Mouse (Mus musculus) retina, postnatal 1 day (tissue): ENCODE measurements around the gene Defb41.
"Not testable (repeated sequence)": the region's sequence is repeated elsewhere in the genome, so short reads cannot be mapped to it uniquely, and the experiment has no call there.

Experiments
- DNase-seq: peaks from one replicate; pipeline ENCODE4 v3.0.0-alpha.2; 2012

Gene Defb41

DNA sequence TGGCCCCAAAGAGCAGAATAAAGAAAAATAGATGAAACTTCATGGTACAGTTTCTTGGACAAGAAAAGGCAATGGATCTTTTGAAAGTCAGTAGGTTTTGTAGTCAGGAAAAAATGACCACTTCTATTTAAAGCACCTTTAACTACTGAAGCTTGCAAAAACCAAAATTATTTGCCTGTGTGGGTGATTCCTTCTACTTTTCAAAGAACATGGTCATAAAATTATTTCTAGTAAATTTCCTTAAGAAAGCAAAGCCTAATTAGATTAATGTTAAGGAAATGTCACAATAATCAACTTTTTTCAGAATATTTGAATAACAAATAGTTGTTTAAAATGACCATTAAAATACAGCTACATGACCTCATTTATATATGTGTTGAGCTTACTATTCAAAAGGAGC lies at the start of gene Defb41:
Gene Defb41 (minus strand): TSS at position 101 of the 400 bp plus-strand sequence.
- DNase-seq: no peak

DNA sequence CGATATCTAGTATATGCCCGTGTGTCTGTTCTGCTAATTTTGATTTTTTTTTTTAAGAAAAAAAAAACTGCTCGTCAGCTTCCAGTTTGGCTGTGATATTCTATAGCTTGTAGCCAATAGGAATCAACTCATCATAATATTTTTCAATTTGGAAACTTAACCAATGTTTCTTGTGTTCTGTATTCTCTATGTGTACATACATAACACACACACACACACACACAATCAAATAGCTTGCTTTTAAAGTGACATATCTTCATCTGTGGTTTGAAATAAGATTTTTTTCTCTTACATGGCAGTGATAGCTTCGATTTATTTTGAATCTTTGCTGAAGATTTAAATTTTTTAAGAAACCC lies 43.5 kb upstream of the Defb41 start:
- DNase-seq: no peak

DNA sequence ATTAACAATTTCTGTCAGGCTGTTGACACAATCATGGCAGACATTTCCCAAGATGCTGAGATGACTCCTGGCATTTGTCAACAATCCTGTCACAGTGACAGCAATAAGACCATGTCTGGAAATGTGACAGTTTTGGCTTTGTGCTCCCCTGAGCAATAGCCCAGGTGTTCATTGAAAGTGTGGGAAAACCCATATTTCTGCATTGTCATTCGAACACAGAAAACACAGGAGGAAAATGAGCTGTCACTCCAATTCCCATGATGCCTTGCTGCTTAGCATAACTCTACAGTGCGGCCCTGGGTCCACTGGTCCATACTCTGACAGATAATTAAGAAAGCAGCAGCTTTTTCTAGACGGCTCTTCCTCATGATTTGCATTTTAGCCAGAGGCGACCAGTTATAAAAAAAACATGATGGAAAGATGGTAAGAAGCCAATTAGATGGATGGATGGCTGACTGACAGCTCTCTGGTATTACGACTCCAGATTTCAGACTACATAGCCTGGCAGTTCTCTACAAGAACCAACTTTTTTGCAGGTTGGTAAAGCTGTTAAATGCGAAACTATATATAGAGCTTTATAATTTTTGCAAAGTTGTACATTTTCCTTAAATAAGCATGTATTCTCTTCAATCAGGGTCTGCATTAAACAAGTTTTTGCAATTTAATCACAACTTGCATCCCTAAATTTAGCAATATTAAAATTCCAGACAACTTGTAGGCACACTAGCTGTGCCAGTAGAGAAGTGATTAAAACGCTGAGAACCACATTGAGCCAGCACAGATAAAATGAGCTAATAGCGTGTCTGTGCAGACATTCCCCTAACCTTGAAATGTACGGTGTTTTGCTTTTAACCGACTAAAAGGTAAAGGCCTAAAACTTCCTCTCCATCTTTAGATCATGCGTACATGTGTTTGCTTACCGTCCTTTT lies 42.9 kb upstream of the Defb41 start:
- peak; percentile 28 for DNase-seq

DNA sequence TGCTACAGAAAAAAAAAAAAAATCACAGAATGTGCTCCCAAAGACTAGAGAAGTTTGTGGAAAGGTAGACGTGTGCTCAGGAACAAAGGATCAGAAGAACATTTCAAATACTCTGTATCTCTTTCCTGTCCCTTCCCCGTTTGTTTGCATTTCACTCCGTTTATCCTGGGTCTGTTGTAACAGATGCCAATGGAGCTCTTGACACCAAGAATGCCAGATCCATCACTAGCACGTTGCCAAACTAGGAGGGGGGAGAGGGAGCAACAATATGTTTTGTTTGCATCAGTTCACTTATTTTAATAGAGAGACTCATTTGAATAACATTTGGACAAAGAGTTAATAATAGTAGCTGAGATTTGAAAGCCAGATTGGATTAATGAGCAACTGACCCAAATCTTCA lies 27.6 kb upstream of the Defb41 start:
- DNase-seq: peak; percentile 16

DNA sequence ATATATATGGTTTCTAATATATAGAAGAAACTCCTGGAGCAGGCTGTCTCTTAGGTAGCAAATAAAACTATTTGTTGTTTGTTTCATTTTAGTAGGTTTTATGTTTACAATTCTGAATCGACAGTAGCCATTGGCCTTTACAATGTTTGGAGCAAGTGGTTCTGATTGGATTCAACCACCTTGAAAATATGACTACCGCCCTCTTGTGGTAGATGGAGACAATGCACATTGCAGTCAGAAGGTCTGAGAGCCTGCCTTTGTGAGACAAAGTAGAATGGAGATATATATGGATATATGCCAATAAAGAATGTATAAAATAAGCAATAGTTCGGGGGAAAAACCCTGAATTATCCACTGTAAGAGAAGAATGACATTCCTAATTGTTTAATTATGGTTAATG lies 23.9 kb upstream of the Defb41 start:
- DNase-seq: peak; percentile 16

DNA sequence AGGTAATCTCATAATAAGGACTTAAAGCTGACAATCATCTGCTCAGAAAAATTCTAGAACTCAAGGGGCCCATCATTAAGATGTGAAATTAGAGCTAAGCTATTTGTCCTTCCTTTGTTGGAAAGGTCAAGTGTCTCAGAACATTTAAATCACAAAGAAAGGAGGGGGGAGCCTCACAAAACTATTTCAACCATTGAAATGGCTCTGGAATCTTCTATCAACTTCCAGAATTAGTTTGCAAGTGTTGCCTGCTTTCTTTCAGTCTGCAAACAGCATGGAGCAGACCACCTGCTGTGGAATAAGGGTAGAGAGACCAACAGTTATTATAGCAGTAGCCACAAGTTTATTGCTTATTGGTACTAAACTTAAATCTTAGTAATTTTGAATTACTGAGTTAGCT lies 22.4 kb upstream of the Defb41 start:
- DNase-seq: no peak

DNA sequence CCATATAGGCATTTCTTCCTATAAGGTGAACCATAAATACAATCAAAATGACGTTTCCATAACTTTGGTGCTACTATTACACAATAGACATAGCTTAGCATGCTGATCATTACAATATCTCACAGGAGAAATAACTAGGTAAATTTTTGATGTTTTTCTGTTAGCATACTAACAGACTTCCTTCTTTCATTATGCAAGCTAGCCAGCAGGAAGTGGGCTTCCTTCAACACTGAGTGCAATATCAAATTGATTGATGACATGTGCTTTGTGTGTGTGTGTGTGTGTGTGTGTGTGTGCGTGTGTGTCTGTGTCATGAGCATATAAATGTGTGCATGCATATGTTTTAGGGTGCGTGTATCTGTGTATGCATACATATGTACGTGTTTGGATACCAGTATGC lies 6.2 kb upstream of the Defb41 start:
- no peak for DNase-seq

DNA sequence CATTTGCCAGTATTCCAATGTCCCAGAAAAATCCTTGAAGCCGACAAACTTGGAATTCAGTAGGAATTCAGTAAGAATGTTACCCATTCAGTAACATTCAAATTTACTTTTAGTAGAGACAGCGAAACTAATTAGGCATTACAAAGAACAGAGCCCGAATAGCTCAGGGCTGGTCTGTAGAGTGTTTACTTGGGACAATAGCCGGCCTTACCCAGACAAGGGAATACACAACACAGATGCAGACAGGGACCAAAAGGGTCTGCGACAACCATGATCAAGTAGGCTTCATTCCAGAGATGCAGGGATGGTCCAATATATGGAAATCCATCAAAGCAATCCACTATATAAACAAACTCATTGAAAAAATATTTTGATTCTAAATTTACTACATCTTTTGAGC lies 3.9 kb upstream of the Defb41 start:
- DNase-seq: no peak

DNA sequence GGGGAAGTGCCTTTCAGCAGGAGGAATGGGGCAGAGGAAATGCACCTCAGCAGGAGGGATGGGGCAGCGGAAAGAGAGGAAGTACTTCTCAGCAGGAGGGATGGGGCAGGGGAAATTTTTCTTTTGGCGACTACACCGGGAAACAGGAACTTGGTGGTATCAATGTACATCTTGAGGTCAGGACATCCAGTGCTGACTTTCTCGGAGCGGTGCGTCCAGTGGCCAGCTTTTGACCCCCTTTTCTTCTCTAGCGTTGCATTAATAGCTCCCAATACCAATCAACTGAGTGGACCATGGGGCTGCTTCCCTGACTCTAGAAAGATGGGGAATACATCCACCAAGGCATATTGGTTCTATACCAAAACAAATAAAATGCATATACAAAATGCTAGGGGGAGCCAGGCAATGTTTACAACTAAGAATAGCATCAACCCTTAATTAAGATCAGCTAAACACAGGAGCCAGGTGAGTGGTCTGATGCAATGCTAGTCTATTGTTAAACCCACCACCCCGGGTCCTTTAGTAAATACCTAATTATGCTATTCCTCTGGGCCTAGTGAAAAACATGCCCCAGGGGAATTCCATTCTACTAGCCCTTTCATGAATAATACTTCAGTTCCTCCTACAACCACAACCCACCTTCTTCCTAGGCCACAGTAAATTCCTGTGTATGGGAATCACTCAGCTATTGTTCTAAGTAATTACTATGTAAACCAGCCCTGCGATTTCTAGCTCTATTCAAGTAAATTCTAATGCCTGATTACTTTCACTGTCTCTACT lies 18.9 kb downstream of the Defb41 start:
- DNase-seq: not testable (repeated sequence)

DNA sequence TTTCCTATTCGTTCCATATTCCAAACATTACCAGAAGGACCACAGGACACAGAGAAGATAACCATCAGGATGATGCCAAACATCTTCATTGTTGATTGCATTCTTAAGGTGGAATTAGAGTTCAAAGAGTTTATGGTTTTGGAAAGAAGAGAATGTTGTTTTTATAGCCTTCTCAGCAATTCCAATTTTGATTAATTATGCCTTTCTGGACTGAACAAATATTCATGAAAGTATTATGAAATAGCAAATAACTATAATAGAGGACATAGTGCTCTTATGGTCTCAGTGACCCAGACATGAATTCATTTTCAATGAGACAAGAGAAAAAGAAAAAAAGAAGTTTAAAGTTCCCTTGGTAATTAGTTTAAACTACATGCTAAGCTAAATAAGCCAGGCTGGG lies 27.6 kb downstream of the Defb41 start, which contains the start of gene Defb18:
Gene Defb18 (minus strand): TSS at position 101 of the 400 bp plus-strand sequence.
- DNase-seq: no peak

DNA sequence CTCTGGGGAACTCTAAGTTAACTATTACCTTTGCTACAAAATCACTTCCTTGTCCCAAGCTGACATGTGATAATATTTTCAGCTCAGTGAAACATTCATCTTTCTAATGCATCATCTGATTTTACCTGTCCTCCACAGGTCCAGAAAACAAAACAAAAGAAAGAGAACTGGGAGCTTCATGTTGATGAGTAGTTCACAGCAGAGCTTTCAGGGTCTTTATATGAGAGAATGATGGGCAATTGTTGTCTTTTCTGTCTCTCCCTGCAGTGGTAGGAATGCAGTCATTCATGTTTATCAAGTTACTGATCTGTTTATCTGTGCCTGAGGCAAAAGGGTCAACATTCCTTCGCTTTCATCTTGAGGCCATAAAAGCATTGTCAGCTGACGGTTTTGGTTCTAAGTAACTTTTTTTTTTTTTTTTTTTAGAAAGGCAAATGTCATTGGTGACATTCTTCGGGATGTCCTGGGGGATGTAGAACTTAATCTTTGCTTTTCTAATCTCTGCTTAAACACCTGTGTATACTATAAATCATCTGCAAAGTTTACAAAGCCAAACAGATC lies 41.5 kb downstream of the Defb41 start:
- DNase-seq: no peak
